Mouse (Mus musculus) testis, adult 2 months (tissue): Measurements from ENCODE around the gene Dnttip2. TPM values are rescaled to one million over a fixed set of nuclear protein-coding genes. Genes with fewer than 3 reads are reported as not detected.

Source experiments
- H3K27ac ChIP-seq: fragments of 200-500 bp; 2 replicates; pipeline ENCODE4 v1.5.1; 2012; ENCODE audit warnings: low read depth, low read length; ENCODE audit not compliant: control insufficient read depth, insufficient read depth
- H3K27me3 ChIP-seq: fragments of 200-500 bp; 2 replicates; pipeline ENCODE4 v1.6.1; 2012; ENCODE audit warnings: mild to moderate bottlenecking, low read length, moderate library complexity; ENCODE audit not compliant: control insufficient read depth, insufficient read depth
- H3K36me3 ChIP-seq: fragments of 200-500 bp; 2 replicates; pipeline ENCODE4 v1.6.1; 2012; ENCODE audit warnings: mild to moderate bottlenecking, low read length; ENCODE audit not compliant: control insufficient read depth, insufficient read depth
- H3K4me1 ChIP-seq: fragments of 200-500 bp; 2 replicates; pipeline ENCODE4 v1.6.1; 2012; ENCODE audit warnings: low read length; ENCODE audit not compliant: control insufficient read depth, insufficient read depth
- H3K4me3 ChIP-seq: fragments of 200-500 bp; 2 replicates; pipeline ENCODE4 v1.5.1; 2012; ENCODE audit warnings: low read depth, mild to moderate bottlenecking, low read length, moderate library complexity, mixed read lengths; ENCODE audit not compliant: control insufficient read depth
- CTCF ChIP-seq: fragments of 200-500 bp; IDR thresholded peaks from 2 replicates; pipeline ENCODE4 v1.5.1; 2012; ENCODE audit warnings: low read depth, mild to moderate bottlenecking, inconsistent platforms, low read length, moderate library complexity; ENCODE audit not compliant: control insufficient read depth, insufficient read depth, insufficient replicate concordance
- POLR2A ChIP-seq: fragments of 200-500 bp; IDR thresholded peaks from 2 replicates; pipeline ENCODE4 v1.6.1; 2012; ENCODE audit warnings: low read depth, mild to moderate bottlenecking, inconsistent platforms, low read length, moderate library complexity; ENCODE audit not compliant: control insufficient read depth
- polyA plus RNA-seq: library from polyadenylated mRNA; depleted of rRNA; stranded (reverse); fragments of >200 nt; gene quantifications from 2 replicates; pipeline ENCODE4 v1.2.3, GENCODE M21; 2012

Dnttip2 gene
- polyA plus RNA-seq, 1 experiment: 14.2 TPM

DNA sequence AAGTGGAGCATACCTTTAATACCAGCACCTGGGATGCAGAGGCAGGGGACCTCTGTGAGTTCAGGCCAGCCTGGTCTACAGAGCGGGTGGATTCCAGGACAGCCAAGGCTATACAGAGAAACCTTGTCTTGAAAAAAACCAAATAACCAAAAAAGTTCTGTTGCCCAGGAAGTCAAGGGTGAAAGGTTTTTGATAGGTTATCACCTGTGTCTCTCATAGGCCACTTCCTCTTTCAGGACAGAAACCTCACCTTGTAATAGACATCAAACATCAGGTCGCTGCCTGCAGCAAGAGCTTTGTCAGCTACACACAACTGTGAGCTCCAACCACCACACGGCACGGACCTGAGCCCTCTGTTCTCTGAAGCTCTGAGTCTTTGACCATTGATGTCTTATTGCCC, 30.4 kb downstream of the Dnttip2 start:
- no peak for TF ChIP-seq CTCF
- no peak for TF ChIP-seq POLR2A
- Histone ChIP-seq H3K4me1 (no peaks in the 10 kb centered on the region; the same call in 1 of the 2 replicates), H3K36me3 (no peaks in the 10 kb centered on the region), H3K27ac (no peak overlapping the region), H3K4me3 (no peak overlapping the region), H3K27me3 (no peaks in the 10 kb centered on the region)

DNA sequence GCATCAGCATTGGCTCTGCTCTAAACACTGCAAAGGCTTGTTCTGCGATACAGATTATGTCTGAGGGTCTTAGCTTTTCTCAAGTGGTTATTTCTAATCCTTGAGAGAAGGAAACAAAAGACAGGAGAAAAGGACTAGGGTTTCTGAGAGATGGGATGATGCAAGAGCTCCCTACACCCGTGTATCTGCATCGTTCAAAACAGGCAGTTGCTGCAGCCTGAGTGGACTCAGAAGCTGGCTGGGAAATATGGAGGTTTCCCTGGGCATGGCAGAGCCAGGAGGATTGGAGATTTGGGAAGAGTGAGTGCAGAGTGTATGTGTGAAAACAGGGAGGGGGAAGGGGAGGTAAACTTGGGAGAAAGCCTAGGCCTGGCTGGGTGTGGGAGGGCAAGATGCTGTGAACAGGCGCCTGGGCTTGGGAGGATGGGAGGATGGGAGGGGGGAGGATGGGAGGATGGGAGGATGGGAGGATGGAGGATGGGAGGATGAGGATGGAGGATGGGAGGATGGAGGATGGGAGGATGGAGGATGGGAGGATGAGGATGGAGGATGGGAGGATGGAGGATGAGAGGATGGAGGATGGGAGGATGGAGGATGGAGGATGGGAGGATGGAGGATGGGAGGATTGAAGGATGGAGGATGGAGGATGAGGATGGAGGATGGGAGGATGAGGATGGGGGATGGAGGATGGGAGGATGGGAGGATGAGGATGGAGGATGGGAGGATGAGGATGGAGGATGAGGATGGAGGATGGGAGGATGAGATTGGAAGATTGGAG, 33.9 kb downstream of the Dnttip2 start:
- Histone ChIP-seq H3K27ac (no peak overlapping the region), H3K36me3 (no peaks in the 10 kb centered on the region), H3K4me3 (no peak overlapping the region), H3K4me1 (no peaks in the 10 kb centered on the region), H3K27me3 (no peaks in the 10 kb centered on the region)
- no peak for TF ChIP-seq POLR2A
- no peak for TF ChIP-seq CTCF

DNA sequence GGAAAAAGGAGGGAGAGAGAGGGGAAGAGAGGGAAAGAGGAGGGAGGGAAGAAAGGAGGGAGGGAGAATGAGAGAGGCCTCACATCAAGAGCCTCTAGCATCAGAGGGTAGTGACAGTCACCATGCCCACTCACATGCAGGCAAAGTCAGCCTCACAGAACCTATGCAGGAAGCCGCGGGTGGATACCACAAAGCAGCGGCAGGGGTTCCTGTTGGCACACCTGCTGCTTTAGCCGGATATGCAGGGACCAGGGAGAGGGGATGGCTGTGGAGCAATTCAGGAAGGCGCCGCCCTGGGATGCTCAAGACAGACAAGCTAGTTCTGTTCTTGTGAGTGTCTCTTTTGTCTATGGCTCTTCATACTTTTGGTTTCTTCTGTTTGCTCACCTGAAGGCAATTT, 34.8 kb downstream of the Dnttip2 start:
- no peaks in the 10 kb centered on the region for H3K4me1 ChIP-seq
- H3K27me3 ChIP-seq: no peaks in the 10 kb centered on the region
- H3K27ac ChIP-seq: no peak overlapping the region
- no peak for TF ChIP-seq POLR2A
- no peak for TF ChIP-seq CTCF
- no peaks in the 10 kb centered on the region for H3K36me3 ChIP-seq
- no peak overlapping the region for H3K4me3 ChIP-seq

DNA sequence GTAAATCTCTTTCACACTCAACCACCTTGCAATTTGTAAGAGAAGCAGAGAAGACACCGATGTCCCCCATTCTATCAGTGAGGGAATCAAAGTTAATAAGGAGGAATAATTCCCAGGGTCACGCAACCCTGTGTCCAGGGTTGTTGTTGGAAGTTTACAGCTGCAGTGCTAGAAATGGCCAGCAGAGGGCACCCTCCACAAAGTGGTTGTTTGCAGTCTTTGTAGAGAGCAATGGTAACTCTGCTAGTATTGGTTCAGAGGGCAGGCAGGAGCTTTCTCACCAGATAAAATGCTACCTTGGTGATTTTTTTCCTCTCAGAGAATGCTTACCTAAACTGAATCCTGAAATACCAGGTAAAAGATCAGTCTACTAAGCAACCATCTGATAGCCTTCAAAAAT, 37.9 kb downstream of the Dnttip2 start:
- Histone ChIP-seq H3K27me3 (no peaks in the 10 kb centered on the region), H3K27ac (no peak overlapping the region), H3K4me3 (no peak overlapping the region), H3K4me1 (peaks cover 2% of the 10 kb centered on the region), H3K36me3 (no peaks in the 10 kb centered on the region)
- TF ChIP-seq POLR2A (no peak), CTCF (peak; percentile 63; the same call in 1 of the 2 replicates)

DNA sequence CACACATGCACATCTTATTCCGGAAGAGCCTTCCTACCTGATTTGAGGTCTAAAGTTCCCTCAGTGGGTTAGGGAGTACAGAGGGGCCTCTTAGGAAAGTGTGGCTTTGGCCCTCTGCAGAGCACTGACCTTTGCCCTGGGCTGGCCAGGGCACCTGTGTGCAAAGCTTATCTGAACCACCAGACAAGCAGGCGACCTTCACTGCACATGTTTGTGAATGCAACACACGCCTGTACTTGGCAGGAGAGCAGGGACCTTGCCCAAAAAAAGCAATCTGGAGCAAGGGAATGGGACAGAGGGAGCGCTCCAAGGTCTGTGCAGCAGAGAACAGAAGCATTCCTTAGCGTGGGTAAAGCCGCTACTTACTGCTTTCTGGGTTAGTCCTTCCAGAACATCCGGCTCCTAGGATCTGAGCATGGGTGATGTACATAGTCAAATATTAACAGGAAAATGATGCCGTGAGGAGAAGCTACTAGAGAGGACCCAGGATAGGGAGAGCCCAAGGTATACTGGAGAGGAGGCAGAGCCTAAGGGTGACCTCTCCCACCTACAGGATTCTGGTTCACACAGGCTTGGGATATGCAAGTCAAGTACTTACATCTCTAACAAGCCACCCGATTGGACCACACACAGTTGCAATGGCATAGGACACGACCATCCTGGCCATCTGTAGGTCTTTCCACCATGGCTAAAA, 38.9 kb downstream of the Dnttip2 start:
- Histone ChIP-seq H3K4me3 (no peak overlapping the region), H3K4me1 (peaks cover 2% of the 10 kb centered on the region), H3K36me3 (no peaks in the 10 kb centered on the region), H3K27me3 (no peaks in the 10 kb centered on the region), H3K27ac (no peak overlapping the region)
- TF ChIP-seq CTCF (no peak), POLR2A (no peak)

DNA sequence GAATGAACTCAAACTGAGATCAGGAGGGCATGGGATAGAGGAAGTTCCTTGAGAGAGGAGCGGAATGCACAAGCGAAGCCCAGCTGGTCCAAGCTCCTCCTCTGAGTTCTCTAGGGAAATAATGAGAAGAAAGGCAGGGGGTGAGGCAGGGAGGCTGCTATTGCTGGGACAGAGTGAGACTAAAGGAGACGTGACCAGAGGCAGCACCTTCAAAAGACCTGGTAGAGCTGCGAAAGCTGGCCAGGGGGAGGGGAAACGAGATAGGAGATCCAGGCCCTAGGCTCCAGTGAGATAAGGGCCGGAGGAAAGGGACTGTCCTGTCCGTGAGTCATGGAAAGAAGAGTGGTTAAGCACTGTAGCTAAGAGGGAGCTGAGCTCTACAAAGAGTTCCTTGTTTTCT, 39.7 kb downstream of the Dnttip2 start:
- TF ChIP-seq CTCF (no peak), POLR2A (no peak)
- no peaks in the 10 kb centered on the region for H3K27me3 ChIP-seq
- no peak overlapping the region for H3K27ac ChIP-seq

DNA sequence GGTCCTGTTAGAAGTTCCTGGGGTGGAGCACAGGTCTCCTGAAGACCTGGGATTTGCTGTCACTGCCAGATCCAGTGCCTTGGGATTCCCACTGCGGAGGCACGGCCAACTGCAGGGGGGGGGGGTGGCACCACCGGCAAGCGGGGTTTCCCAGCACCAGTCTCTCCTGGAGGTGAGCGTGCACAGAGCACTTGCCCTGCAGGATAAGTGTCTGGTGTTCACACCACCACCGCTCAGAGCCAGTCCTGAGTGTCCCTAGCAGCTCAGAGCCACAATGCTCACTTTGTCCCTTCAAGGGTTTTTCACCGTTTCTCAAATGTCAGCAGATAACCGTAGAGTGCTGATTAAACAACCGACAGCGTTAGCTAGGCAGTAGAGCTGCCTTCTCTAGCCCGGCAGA, 42.4 kb downstream of the Dnttip2 start:
- Histone ChIP-seq H3K27me3 (no peaks in the 10 kb centered on the region), H3K27ac (no peak overlapping the region), H3K4me3 (no peak overlapping the region), H3K4me1 (peaks cover 2% of the 10 kb centered on the region), H3K36me3 (no peaks in the 10 kb centered on the region)
- no peak for TF ChIP-seq CTCF
- no peak for TF ChIP-seq POLR2A

More for the DNA sequence above, 39.7 kb downstream of the Dnttip2 start:
- H3K4me1 ChIP-seq: peaks cover 2% of the 10 kb centered on the region
- no peaks in the 10 kb centered on the region for H3K36me3 ChIP-seq
- H3K4me3 ChIP-seq: no peak overlapping the region
